Mouse (Mus musculus) left cerebral cortex, postnatal 4 days (tissue): ENCODE measurements around the gene Ankdd1a. TPM values are rescaled to one million over a fixed set of nuclear protein-coding genes. Genes with fewer than 3 reads are reported as not detected.
A peak's percentile ranks its signal among the peaks of the same experiment; 100 is the strongest.

Source experiments
- DNase-seq: peaks from one replicate; pipeline ENCODE4 v3.0.0-alpha.2; 2022
- intact Hi-C: fragments of 180-260 bp; cut with DNase I; formaldehyde crosslinking; loops from one replicate; pipeline ENCODE4 v1.15.1; 2025
- total RNA-seq, 2 experiments: library from RNA; stranded (reverse); gene quantifications; 2 replicates each; pipeline ENCODE4 v1.2.3; 2021

Gene Ankdd1a
- total RNA-seq, 2 experiments from 2014 or later = 1.3 to 2.1 TPM

- intact Hi-C loops = no loop called here
- DNase-seq = peak; percentile 31
These were observed 25.8 kb upstream of the Ankdd1a start for GRCm38 (mm10) chr9:65545635-65546412.

- intact Hi-C loops = no loop called here
- no peak for DNase-seq
These were observed 22.1 kb upstream of the Ankdd1a start for GRCm38 (mm10) chr9:65542111-65542524.

- intact Hi-C loops = no loop called here
- no peak for DNase-seq
These were observed 21.4 kb upstream of the Ankdd1a start for GRCm38 (mm10) chr9:65541126-65542068.

GRCm38 (mm10) chr9:65539697-65540096, 19.7 kb upstream of the Ankdd1a start:
- intact Hi-C loops = no loop called here

GRCm38 (mm10) chr9:65537901-65538630, 18.1 kb upstream of the Ankdd1a start:
- no peak for DNase-seq
- intact Hi-C loops = no loop called here

More at GRCm38 (mm10) chr9:65539697-65540096, 19.7 kb upstream of the Ankdd1a start:
- no peak for DNase-seq

GRCm38 (mm10) chr9:65536491-65536890, 16.5 kb upstream of the Ankdd1a start:
- intact Hi-C loops = no loop called here
- DNase-seq = no peak

- intact Hi-C loops = no loop called here
- DNase-seq = no peak
These were observed 15.9 kb upstream of the Ankdd1a start for GRCm38 (mm10) chr9:65535789-65536469.

- intact Hi-C loops = no loop called here
- no peak for DNase-seq
These were observed 15.3 kb upstream of the Ankdd1a start for GRCm38 (mm10) chr9:65535191-65535722.

- intact Hi-C loops = no loop called here
- DNase-seq = no peak
These were observed 14.1 kb upstream of the Ankdd1a start for GRCm38 (mm10) chr9:65534111-65534510.

GRCm38 (mm10) chr9:65532986-65533385, 13.0 kb upstream of the Ankdd1a start:
- no peak for DNase-seq
- intact Hi-C loops = no loop called here

GRCm38 (mm10) chr9:65531283-65531682, 11.3 kb upstream of the Ankdd1a start:
- no peak for DNase-seq
- intact Hi-C loops = no loop called here

- intact Hi-C loops = no loop called here
These were observed 9.7 kb upstream of the Ankdd1a start for GRCm38 (mm10) chr9:65529659-65530058.

GRCm38 (mm10) chr9:65528417-65529038, 8.5 kb upstream of the Ankdd1a start:
- intact Hi-C loops = no loop called here
- DNase-seq = no peak

More at GRCm38 (mm10) chr9:65529659-65530058, 9.7 kb upstream of the Ankdd1a start:
- no peak for DNase-seq

- no peak for DNase-seq
- intact Hi-C loops = no loop called here
These were observed 5.6 kb upstream of the Ankdd1a start for GRCm38 (mm10) chr9:65525445-65526195.

GRCm38 (mm10) chr9:65523611-65524364, 3.8 kb upstream of the Ankdd1a start:
- intact Hi-C loops = loop anchor here (2.0 kb wide), 1 partner anchor 57 kb away; the partner anchor contains the start of gene Plekho2
- DNase-seq = peak; percentile 85

GRCm38 (mm10) chr9:65520505-65520876, 498 bp upstream of the Ankdd1a start:
- DNase-seq = peak; percentile 55
- intact Hi-C loops = no loop called here

- intact Hi-C loops = no loop called here
- DNase-seq = peak; percentile 89
These were observed 5.1 kb downstream of the Ankdd1a start for GRCm38 (mm10) chr9:65514851-65515261.

- DNase-seq = no peak
These were observed 5.6 kb downstream of the Ankdd1a start for GRCm38 (mm10) chr9:65514431-65514830.

More at GRCm38 (mm10) chr9:65514431-65514830, 5.6 kb downstream of the Ankdd1a start:
- intact Hi-C loops = no loop called here
